In genomic region chr9:61433206-61433605, GRCm38 (mm10) we compare ENCODE assay signal across 23 mouse cellular contexts.
DNase-seq lines count a peak whose midpoint lies in the region; ATAC-seq lines count a peak whose summit lies in the region.
"Had no signal": no experiment of that assay in that cellular context is flagged by ENCODE, and none has a peak within 500 bp of the region (broad histone marks: within the 10 kb centered on the region; RNA-seq: fewer than 3 reads in every experiment).

No protein-coding gene starts in this region.

- ATAC-seq in midbrain, embryonic 13.5 days = 0 out of 2 replicates have a peak, but pooled peaks have one; percentile 7
- ATAC-seq in cerebellum, adult (ENCODE audit: insufficient number of reproducible peaks, low FRiP score, low TSS enrichment) = no peak
- ATAC-seq in neural tube, embryonic 15.5 days (ENCODE audit: low FRiP score) = no peak
- ATAC-seq: activated CD4-positive, CD25-positive, alpha-beta regulatory T cell, adult 4 months had no signal

- no peak overlapping the region for H3K4me2 ChIP-seq in midbrain, embryonic 13.5 days (replicated peaks)
- H3K4me2 ChIP-seq in neural tube, embryonic 15.5 days = no peak overlapping the region
- H3K4me2 ChIP-seq: forebrain, embryonic 13.5 days; heart, embryonic 13.5 days; hindbrain, embryonic 13.5 days had no signal

- H3K27me3 ChIP-seq in midbrain, embryonic 13.5 days = peaks cover 40% of the 10 kb centered on the region
- peaks cover 32% of the 10 kb centered on the region for H3K27me3 ChIP-seq in midbrain, embryonic 10.5 days (ENCODE audit: low read depth, poor library complexity, severe bottlenecking)
- H3K27me3 ChIP-seq in neural tube, embryonic 15.5 days (replicated peaks) = peaks cover 28% of the 10 kb centered on the region

- no peak overlapping the region for H3K4me3 ChIP-seq in midbrain, embryonic 13.5 days (replicated peaks)
- no peak overlapping the region for H3K4me3 ChIP-seq in midbrain, embryonic 10.5 days
- no peak overlapping the region for H3K4me3 ChIP-seq in neural tube, embryonic 15.5 days (replicated peaks)
- H3K4me3 ChIP-seq: forebrain, embryonic 10.5 days; forebrain, embryonic 13.5 days; heart, adult 2 months; heart, embryonic 10.5 days; heart, embryonic 13.5 days; hindbrain, embryonic 13.5 days had no signal

- no peaks in the 10 kb centered on the region for H3K9me3 ChIP-seq in midbrain, embryonic 13.5 days
- H3K9me3 ChIP-seq in midbrain, embryonic 10.5 days (replicated peaks) = no peaks in the 10 kb centered on the region
- H3K9me3 ChIP-seq in neural tube, embryonic 15.5 days (replicated peaks) = no peaks in the 10 kb centered on the region
- H3K9me3 ChIP-seq: forebrain, embryonic 10.5 days; forebrain, embryonic 13.5 days; heart, embryonic 10.5 days; hindbrain, embryonic 13.5 days had no signal

- H3K36me3 ChIP-seq in midbrain, embryonic 13.5 days = no peaks in the 10 kb centered on the region
- no peaks in the 10 kb centered on the region for H3K36me3 ChIP-seq in midbrain, embryonic 10.5 days
- no peaks in the 10 kb centered on the region for H3K36me3 ChIP-seq in neural tube, embryonic 15.5 days
- H3K36me3 ChIP-seq: forebrain, embryonic 10.5 days; heart, embryonic 10.5 days; heart, embryonic 13.5 days; hindbrain, embryonic 13.5 days had no signal

- H3K4me1 ChIP-seq in midbrain, embryonic 13.5 days (replicated peaks) = peaks cover 23% of the 10 kb centered on the region
- H3K4me1 ChIP-seq in midbrain, embryonic 10.5 days = peaks cover 42% of the 10 kb centered on the region
- H3K4me1 ChIP-seq in neural tube, embryonic 15.5 days = peaks cover 19% of the 10 kb centered on the region

- WGBS in midbrain, embryonic 13.5 days = 70% methylated on average over 2 of the region's 2 CpGs
- WGBS in midbrain, embryonic 10.5 days = 80% methylated on average over 2 of the region's 2 CpGs
- WGBS in neural tube, embryonic 15.5 days = 62% methylated on average over 2 of the region's 2 CpGs

- H3K27ac ChIP-seq in midbrain, embryonic 13.5 days = no peak overlapping the region
- H3K27ac ChIP-seq in midbrain, embryonic 10.5 days (replicated peaks) = no peak overlapping the region
- no peak overlapping the region for H3K27ac ChIP-seq in neural tube, embryonic 15.5 days (replicated peaks)
- H3K27ac ChIP-seq: heart, adult 2 months; heart, embryonic 10.5 days; heart, embryonic 13.5 days; hindbrain, embryonic 13.5 days; hindbrain, postnatal 0 days had no signal

- no peak overlapping the region for H3K9ac ChIP-seq in midbrain, embryonic 13.5 days (replicated peaks)
- no peak overlapping the region for H3K9ac ChIP-seq in neural tube, embryonic 15.5 days (replicated peaks)
- H3K9ac ChIP-seq: heart, embryonic 13.5 days; hindbrain, embryonic 13.5 days had no signal

- no peak for DNase-seq in midbrain, embryonic 10.5 days (ENCODE audit: low spot score)
- DNase-seq in spleen, postnatal 36 days (ENCODE audit: low spot score in 2 of 2) = peak; percentile 47 to 51
- DNase-seq in spleen, postnatal 4 days (ENCODE audit: low spot score in 2 of 2) = no peak
- peak; percentile 53 for DNase-seq in retina, postnatal 1 day
- DNase-seq: adrenal gland, adult 8-10 months; adrenal gland, postnatal 25 days; B cell, adult 2 months; cerebellum, adult 9-10 months; cerebellum, postnatal 14 days; gastrocnemius, postnatal 10 days; gastrocnemius, postnatal 36 days; heart, adult 2 months; heart, postnatal 14 days had no signal

Comparison
In these comparisons a context has a peak if more than half of its experiments do, and no peak if none do; other contexts are left out.
1. DNase-seq: peak in spleen, postnatal 36 days (2 of 2) and retina, postnatal 1 day (single experiment); none in midbrain, embryonic 10.5 days (single experiment) and spleen, postnatal 4 days (0 of 2).